ENCODE assay signal across 12 mouse cellular contexts in the genomic region with DNA sequence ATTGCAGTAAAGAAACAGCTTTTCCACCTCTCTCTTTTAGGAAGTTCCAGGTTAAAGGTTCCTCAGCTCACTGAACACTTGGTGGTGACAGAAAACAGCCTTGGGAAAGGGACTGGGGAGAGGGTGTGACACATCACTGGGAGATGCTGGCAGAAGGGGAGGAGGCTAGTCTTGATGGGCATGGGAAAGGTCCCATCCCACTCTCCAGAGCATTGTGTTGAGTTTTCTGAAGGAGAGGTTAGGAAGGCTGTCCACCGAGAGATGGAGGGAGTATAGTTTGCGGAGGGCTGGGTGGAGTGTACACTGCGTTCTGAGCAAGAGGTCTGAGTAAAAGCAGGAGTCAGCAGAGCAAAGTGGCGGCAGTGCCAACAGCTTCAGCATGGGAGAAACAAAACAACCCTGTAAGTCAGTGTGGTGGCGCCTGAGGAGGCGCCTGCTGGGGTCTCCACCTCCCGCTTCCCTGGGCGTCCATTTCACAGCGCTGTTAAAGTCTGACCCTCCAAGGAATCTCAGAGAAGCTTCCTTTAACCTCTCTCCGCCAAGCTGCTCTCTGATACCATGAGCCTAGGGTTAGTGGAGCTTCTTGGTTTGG. TPM values are rescaled to one million over a fixed set of nuclear protein-coding genes. Genes with fewer than 3 reads are reported as not detected.
DNase-seq lines count a peak whose midpoint lies in the region; ATAC-seq and TF ChIP-seq lines count a peak whose summit lies in the region.
"Had no signal": no experiment of that assay in that cellular context is flagged by ENCODE, and none has a peak within 500 bp of the region (broad histone marks: within the 10 kb centered on the region; RNA-seq: fewer than 3 reads in every experiment).

No protein-coding gene starts in this region.

- H3K4me3 ChIP-seq in heart, embryonic 11.5 days (ENCODE audit: low read depth, low read length): no peak overlapping the region
- H3K4me3 ChIP-seq in lung, postnatal 0 days (ENCODE audit: low read depth, low read length): no peak overlapping the region
- H3K4me3 ChIP-seq in lung, adult 2 months (replicated peaks; ENCODE audit: extremely low read depth, low read depth, low read length): no peak overlapping the region
- no peak overlapping the region for H3K4me3 ChIP-seq in embryonic facial prominence, embryonic 14.5 days (ENCODE audit: low read depth, low read length)
- H3K4me3 ChIP-seq in hindbrain, postnatal 0 days (ENCODE audit: low read length): no peak overlapping the region
- H3K4me3 ChIP-seq: neural tube, embryonic 12.5 days had no signal

- 62% methylated on average over 10 of the region's 10 CpGs for WGBS in heart, embryonic 11.5 days (ENCODE audit: insufficient replicate concordance)
- WGBS in lung, postnatal 0 days: 64% methylated on average over 10 of the region's 10 CpGs
- 57% methylated on average over 10 of the region's 10 CpGs for WGBS in lung, adult 2 months
- WGBS in embryonic facial prominence, embryonic 14.5 days: 46% methylated on average over 10 of the region's 10 CpGs
- 29% methylated on average over 10 of the region's 10 CpGs for WGBS in hindbrain, postnatal 0 days

- no peak for DNase-seq in heart, adult 18-20 months
- peak; percentile 39 for DNase-seq in lung, postnatal 0 days (ENCODE audit: low spot score)
- DNase-seq in lung, adult 2 months: no peak
- no peak for DNase-seq in embryonic facial prominence, embryonic 14.5 days (ENCODE audit: low spot score)
- DNase-seq in hindbrain, postnatal 0 days (ENCODE audit: low spot score): no peak
- no peak for DNase-seq in embryo, embryonic 10 days (ENCODE audit: low spot score)
- no peak for DNase-seq in thymus, postnatal 10 days (ENCODE audit: low spot score in 2 of 2)
- DNase-seq: adrenal gland, adult 2 months; right cerebral cortex, postnatal 25 days had no signal

- TF ChIP-seq EP300 in lung, postnatal 0 days (IDR thresholded peaks at IDR 0.05): no peak

- H3K36me3 ChIP-seq in heart, embryonic 11.5 days (ENCODE audit: control insufficient read depth, insufficient read depth, low read length): peaks cover 29% of the 10 kb centered on the region
- H3K36me3 ChIP-seq in lung, postnatal 0 days (ENCODE audit: insufficient read depth, low read length): peaks cover 21% of the 10 kb centered on the region
- peaks cover 49% of the 10 kb centered on the region for H3K36me3 ChIP-seq in embryonic facial prominence, embryonic 14.5 days (ENCODE audit: control insufficient read depth, insufficient read depth, low read length)
- peaks cover 38% of the 10 kb centered on the region for H3K36me3 ChIP-seq in hindbrain, postnatal 0 days (ENCODE audit: insufficient read depth, low read length)

- no peak for TF ChIP-seq POLR2A in lung, adult 2 months (IDR thresholded peaks at IDR 0.05; ENCODE audit: borderline replicate concordance, extremely low read depth, low read depth, low read length)

- no peak for TF ChIP-seq CTCF in lung, postnatal 0 days (IDR thresholded peaks at IDR 0.05)
- no peak for TF ChIP-seq CTCF in lung, adult 2 months (IDR thresholded peaks at IDR 0.05; ENCODE audit: insufficient read depth, low read length)
- TF ChIP-seq CTCF in hindbrain, postnatal 0 days (IDR thresholded peaks at IDR 0.05; ENCODE audit: low read depth): no peak

- no peak overlapping the region for H3K4me2 ChIP-seq in heart, embryonic 11.5 days
- no peak overlapping the region for H3K4me2 ChIP-seq in lung, postnatal 0 days (replicated peaks; ENCODE audit: low read depth, low read length)
- H3K4me2 ChIP-seq in embryonic facial prominence, embryonic 14.5 days (ENCODE audit: low read depth, low read length): no peak overlapping the region
- H3K4me2 ChIP-seq in hindbrain, postnatal 0 days (ENCODE audit: low read depth, low read length): no peak overlapping the region
- H3K4me2 ChIP-seq: neural tube, embryonic 12.5 days had no signal

- peaks cover 24% of the 10 kb centered on the region for H3K4me1 ChIP-seq in heart, embryonic 11.5 days (ENCODE audit: control insufficient read depth, insufficient read depth, low read length)
- H3K4me1 ChIP-seq in lung, postnatal 0 days (ENCODE audit: insufficient read depth, low read depth, low read length): peaks cover 3% of the 10 kb centered on the region; the same call in 1 of the 2 replicates
- peaks cover 15% of the 10 kb centered on the region for H3K4me1 ChIP-seq in lung, adult 2 months (ENCODE audit: control insufficient read depth, insufficient read depth, low read length)
- peaks cover 24% of the 10 kb centered on the region for H3K4me1 ChIP-seq in embryonic facial prominence, embryonic 14.5 days (ENCODE audit: control insufficient read depth, insufficient read depth, low read length)
- H3K4me1 ChIP-seq in hindbrain, postnatal 0 days (ENCODE audit: insufficient read depth, low read length): peaks cover 10% of the 10 kb centered on the region

- H3K9ac ChIP-seq in heart, embryonic 11.5 days (ENCODE audit: low read depth, low read length): no peak overlapping the region
- H3K9ac ChIP-seq in lung, postnatal 0 days (replicated peaks; ENCODE audit: low read depth): no peak overlapping the region
- H3K9ac ChIP-seq in embryonic facial prominence, embryonic 14.5 days (ENCODE audit: low read depth, low read length): no peak overlapping the region; the same call in 1 of the 2 replicates
- H3K9ac ChIP-seq in hindbrain, postnatal 0 days (replicated peaks; ENCODE audit: low read length): no peak overlapping the region
- H3K9ac ChIP-seq: neural tube, embryonic 12.5 days had no signal

- peak overlapping the region; percentile 15; the same call in 1 of the 2 replicates for H3K27ac ChIP-seq in heart, embryonic 11.5 days (ENCODE audit: low read depth, low read length)
- no peak overlapping the region for H3K27ac ChIP-seq in lung, postnatal 0 days (ENCODE audit: low read length)
- H3K27ac ChIP-seq in embryonic facial prominence, embryonic 14.5 days (replicated peaks; ENCODE audit: low read depth, low read length): peak overlapping the region; percentile 65
- peak overlapping the region; percentile 64 for H3K27ac ChIP-seq in hindbrain, postnatal 0 days
- H3K27ac ChIP-seq: neural tube, embryonic 12.5 days had no signal

- H3K27me3 ChIP-seq in heart, embryonic 11.5 days (ENCODE audit: control insufficient read depth, insufficient read depth, low read length): no peaks in the 10 kb centered on the region
- no peaks in the 10 kb centered on the region for H3K27me3 ChIP-seq in lung, postnatal 0 days (replicated peaks; ENCODE audit: insufficient read depth, low read length)
- H3K27me3 ChIP-seq in embryonic facial prominence, embryonic 14.5 days (replicated peaks; ENCODE audit: control insufficient read depth, insufficient read depth, low read length): no peaks in the 10 kb centered on the region
- H3K27me3 ChIP-seq in hindbrain, postnatal 0 days (ENCODE audit: insufficient read depth, low read length): no peaks in the 10 kb centered on the region
- H3K27me3 ChIP-seq: neural tube, embryonic 12.5 days had no signal

- ATAC-seq in heart, embryonic 11.5 days (replicated peaks; ENCODE audit: insufficient number of reproducible peaks, low FRiP score, low TSS enrichment): no peak
- ATAC-seq in lung, postnatal 0 days: peak; percentile 24; the same call in 1 of the 2 replicates
- no peak for ATAC-seq in embryonic facial prominence, embryonic 14.5 days (ENCODE audit: low read depth)
- peak; percentile 51 for ATAC-seq in hindbrain, postnatal 0 days
- ATAC-seq: inflammation-experienced regulatory T-cells, adult 6 months had no signal

- no peaks in the 10 kb centered on the region for H3K9me3 ChIP-seq in heart, embryonic 11.5 days (replicated peaks; ENCODE audit: control insufficient read depth, low read length)
- H3K9me3 ChIP-seq in lung, postnatal 0 days (ENCODE audit: low read length): no peaks in the 10 kb centered on the region
- no peaks in the 10 kb centered on the region for H3K9me3 ChIP-seq in embryonic facial prominence, embryonic 14.5 days (ENCODE audit: control insufficient read depth, low read length)
- H3K9me3 ChIP-seq in hindbrain, postnatal 0 days (ENCODE audit: low read length): no peaks in the 10 kb centered on the region
- H3K9me3 ChIP-seq: neural tube, embryonic 12.5 days had no signal

RNA-seq across cellular contexts. Expression of a gene that starts 12.7 kb away (rescaled TPM):
- 0.11 and 0.20 TPM in 2 replicates for polyA plus RNA-seq in heart, embryonic 11.5 days (2014; fragmentation: Nextera tagmentation; extraction: Ambion mirVana)
- under 1 TPM; 0.13 to 0.32 TPM for total RNA-seq in heart, adult 18-20 months (2021)
- polyA plus RNA-seq in lung, postnatal 0 days (2015; fragmentation: Nextera tagmentation; extraction: Ambion mirVana): 0.04 and 0.08 TPM in 2 replicates
- 0.34 and 0.58 TPM in 2 replicates for polyA plus RNA-seq in lung, adult 2 months (2012; rRNA removed)
- 0.13 TPM in 2 replicates for polyA plus RNA-seq in embryonic facial prominence, embryonic 14.5 days (2014; fragmentation: Nextera tagmentation; extraction: Ambion mirVana)
- total RNA-seq in hindbrain, postnatal 0 days (2014; rRNA removed): 0.47 and 1.1 TPM in 2 replicates
- 0.10 TPM in 2 replicates for polyA plus RNA-seq in hindbrain, postnatal 0 days (2015; fragmentation: Nextera tagmentation; extraction: Ambion mirVana)

Comparison
In these comparisons a context has a peak if more than half of its experiments do, and no peak if none do; other contexts are left out.
1. ATAC-seq: peak in lung, postnatal 0 days (single experiment) and hindbrain, postnatal 0 days (single experiment); none in heart, embryonic 11.5 days (single experiment) and embryonic facial prominence, embryonic 14.5 days (single experiment).